Mouse (Mus musculus): ENCODE results near the gene Myh6.
"Not testable (repeated sequence)": the region's sequence is repeated elsewhere in the genome, so short reads cannot be mapped to it uniquely, and the experiment has no call there.

The Myh6 gene

GRCm38 (mm10) chr14:54994136-54994868 is 27.6 kb upstream of the Myh6 start, which contains the start of gene Myh7:
Myh7 (minus strand) TSS chr14:54994626.
- no peak for DNase-seq (ENCODE audit: low spot score)

GRCm38 (mm10) chr14:54993636-54994035 is 26.9 kb upstream of the Myh6 start:
- no peak for DNase-seq (ENCODE audit: low spot score)

- DNase-seq (ENCODE audit: low spot score), result no peak
Observed at GRCm38 (mm10) chr14:54992196-54992595, 25.5 kb upstream of the Myh6 start.

- DNase-seq (ENCODE audit: low spot score), result no peak
Observed at GRCm38 (mm10) chr14:54989886-54990441, 23.2 kb upstream of the Myh6 start.

- DNase-seq (ENCODE audit: low spot score), result no peak
Observed at GRCm38 (mm10) chr14:54988882-54989281, 22.2 kb upstream of the Myh6 start.

- DNase-seq (ENCODE audit: low spot score), result not testable (repeated sequence)
Observed at GRCm38 (mm10) chr14:54988350-54988874, 21.7 kb upstream of the Myh6 start.

GRCm38 (mm10) chr14:54981934-54982333 is 15.2 kb upstream of the Myh6 start:
- DNase-seq (ENCODE audit: low spot score), result no peak

- DNase-seq (ENCODE audit: low spot score), result no peak
Observed at GRCm38 (mm10) chr14:54978664-54979063, 11.9 kb upstream of the Myh6 start.

GRCm38 (mm10) chr14:54976633-54977032 is 9.9 kb upstream of the Myh6 start, which contains the start of gene Gm17428:
Gm17428 (plus strand) TSS chr14:54976933.
- no peak for DNase-seq (ENCODE audit: low spot score)

- DNase-seq (ENCODE audit: low spot score), result no peak
Observed at GRCm38 (mm10) chr14:54974068-54974791, 7.5 kb upstream of the Myh6 start.

GRCm38 (mm10) chr14:54972786-54973185 is 6.1 kb upstream of the Myh6 start:
- DNase-seq (ENCODE audit: low spot score), result not testable (repeated sequence)

GRCm38 (mm10) chr14:54968344-54968743 is 1.6 kb upstream of the Myh6 start:
- DNase-seq (ENCODE audit: low spot score), result no peak

GRCm38 (mm10) chr14:54967874-54968273 is 1.1 kb upstream of the Myh6 start:
- no peak for DNase-seq (ENCODE audit: low spot score)

GRCm38 (mm10) chr14:54965631-54966030 is 1.1 kb downstream of the Myh6 start:
- DNase-seq (ENCODE audit: low spot score), result no peak

GRCm38 (mm10) chr14:54965044-54965443 is 1.7 kb downstream of the Myh6 start:
- no peak for DNase-seq (ENCODE audit: low spot score)

- no peak for DNase-seq (ENCODE audit: low spot score)
Observed at GRCm38 (mm10) chr14:54963727-54964126, 3.0 kb downstream of the Myh6 start.

GRCm38 (mm10) chr14:54962714-54963113 is 4.0 kb downstream of the Myh6 start:
- DNase-seq (ENCODE audit: low spot score), result no peak

GRCm38 (mm10) chr14:54961487-54961886 is 5.2 kb downstream of the Myh6 start:
- DNase-seq (ENCODE audit: low spot score), result no peak

GRCm38 (mm10) chr14:54960769-54961168 is 6.0 kb downstream of the Myh6 start:
- DNase-seq (ENCODE audit: low spot score), result no peak

GRCm38 (mm10) chr14:54959853-54960613 is 6.7 kb downstream of the Myh6 start:
- DNase-seq (ENCODE audit: low spot score), result not testable (repeated sequence)

GRCm38 (mm10) chr14:54959197-54959596 is 7.5 kb downstream of the Myh6 start:
- DNase-seq (ENCODE audit: low spot score), result no peak

GRCm38 (mm10) chr14:54958503-54958902 is 8.2 kb downstream of the Myh6 start:
- DNase-seq (ENCODE audit: low spot score), result no peak
